Mouse (Mus musculus): ENCODE data around the gene Stx1b. TPM values are rescaled to one million over a fixed set of nuclear protein-coding genes. Genes with fewer than 3 reads are reported as not detected.

Gene Stx1b
- total RNA-seq, 2 experiments from 2014 or later: 329 to 362 TPM

DNA sequence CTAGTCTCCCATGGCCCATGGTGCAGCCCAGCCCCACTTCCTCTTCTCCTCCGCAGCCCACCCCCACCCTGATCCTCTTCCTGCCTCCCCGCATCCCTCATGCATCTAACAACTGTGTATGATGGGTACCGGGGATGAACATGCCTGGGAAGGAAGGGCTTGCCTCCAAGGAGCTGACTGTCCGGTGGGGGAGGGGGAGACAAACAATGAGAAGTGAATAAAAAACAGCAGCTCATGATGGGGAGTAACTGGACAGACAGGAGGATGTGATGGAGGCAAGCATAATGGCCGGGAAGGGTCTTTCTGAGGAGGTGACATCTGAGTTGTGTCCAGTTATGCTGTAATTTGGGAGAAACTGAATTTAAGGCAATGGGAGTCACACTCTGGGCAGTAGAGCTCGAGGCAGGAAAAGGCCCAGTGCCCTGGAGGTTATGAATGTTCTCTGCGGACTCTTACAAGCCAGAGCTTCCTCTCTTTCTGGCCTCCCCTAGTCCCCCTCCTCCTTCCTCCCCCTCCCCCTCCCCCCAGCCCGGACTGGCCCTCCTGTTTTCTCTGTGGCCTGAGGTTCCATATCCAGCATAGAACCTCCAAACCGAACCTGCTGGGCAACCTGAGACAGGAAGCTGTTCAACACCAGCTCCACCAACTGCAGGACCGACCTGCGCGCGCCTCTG lies 3.4 kb downstream of the Stx1b start:
- no peak for DNase-seq (ENCODE audit: extremely low spot score in 1 of 2, low spot score in 1 of 2)

DNA sequence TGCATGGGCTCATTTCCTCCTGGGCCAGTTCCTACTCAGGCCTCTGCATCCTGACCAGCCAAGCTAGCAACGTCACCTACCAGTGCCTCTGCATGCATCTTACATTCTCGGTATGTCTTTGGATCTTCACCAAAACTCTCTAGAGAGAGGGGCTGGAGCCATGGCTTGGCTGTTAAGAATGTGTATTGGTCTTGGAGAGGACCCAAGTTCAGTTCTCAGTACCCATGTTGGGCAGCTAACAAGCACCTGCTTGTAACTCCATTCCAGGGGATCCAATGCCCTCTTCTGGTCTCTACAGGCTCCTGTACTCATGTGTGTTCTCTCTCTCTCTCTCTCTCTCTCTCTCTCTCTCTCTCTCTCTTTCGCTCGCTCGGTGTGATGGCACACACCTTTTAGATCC lies 6.6 kb downstream of the Stx1b start:
- DNase-seq (ENCODE audit: extremely low spot score in 1 of 2, low spot score in 1 of 2): no peak

DNA sequence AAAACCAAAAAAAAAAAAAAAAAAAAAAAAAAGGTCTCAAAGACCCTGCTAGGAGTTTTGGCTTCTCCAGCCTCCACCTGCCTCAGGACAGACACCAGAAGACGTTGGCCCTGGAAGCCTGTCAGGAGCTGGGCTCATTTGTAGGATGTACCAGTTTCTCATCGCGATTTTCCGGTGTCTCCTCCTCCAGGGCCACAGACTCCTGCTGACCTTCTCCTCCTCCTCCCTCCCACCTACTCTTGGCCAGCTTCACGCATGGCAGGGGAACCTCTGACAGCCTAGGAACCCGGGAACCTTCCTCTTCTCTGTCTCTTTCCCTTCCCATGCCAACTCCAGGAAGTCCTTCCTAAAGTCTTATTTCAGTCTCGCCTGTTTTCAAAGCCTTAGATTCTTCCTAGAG lies 7.3 kb downstream of the Stx1b start:
- no peak for DNase-seq (ENCODE audit: extremely low spot score in 1 of 2, low spot score in 1 of 2)

DNA sequence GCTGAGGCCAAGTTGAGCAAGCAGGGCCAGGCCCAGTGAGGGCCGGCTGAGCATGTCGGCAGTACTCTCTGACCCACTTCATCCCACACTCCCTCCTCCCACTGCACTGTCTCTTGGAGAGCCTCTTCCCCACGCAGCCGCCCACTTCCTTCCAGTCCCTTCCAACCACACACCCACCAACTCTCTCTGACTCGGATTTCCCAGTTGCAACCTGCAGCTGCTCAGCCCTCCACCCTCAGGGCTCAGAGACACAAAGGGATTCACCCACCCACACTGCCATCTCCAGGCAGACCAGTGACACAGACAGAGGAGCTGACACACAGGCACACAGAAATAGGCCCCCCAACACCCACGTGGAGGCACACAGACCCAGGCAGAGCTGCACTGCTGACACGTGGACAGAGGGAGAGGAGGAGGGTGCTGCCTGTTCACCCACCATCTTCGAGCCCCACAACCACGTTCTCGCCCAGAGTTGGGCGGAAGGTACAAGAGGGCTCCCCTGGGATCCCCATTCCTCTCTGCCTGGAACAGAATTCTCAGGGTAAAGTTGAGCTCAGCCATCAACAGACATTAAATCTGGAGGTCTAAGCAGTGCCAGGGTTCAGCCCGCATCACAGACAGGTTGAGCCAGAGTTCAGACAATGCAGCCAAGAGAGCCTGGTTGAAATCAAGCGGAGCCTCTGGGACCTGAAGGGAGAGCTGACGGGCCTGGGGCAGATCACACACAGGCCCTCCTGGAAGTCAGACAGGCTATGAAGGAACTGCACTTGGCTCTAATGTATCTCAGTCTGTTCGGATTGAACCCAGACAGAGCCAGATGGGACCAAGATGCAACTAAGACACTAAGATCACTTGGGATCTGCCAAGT lies 8.2 kb downstream of the Stx1b start:
- DNase-seq (ENCODE audit: extremely low spot score in 1 of 2, low spot score in 1 of 2): no peak

DNA sequence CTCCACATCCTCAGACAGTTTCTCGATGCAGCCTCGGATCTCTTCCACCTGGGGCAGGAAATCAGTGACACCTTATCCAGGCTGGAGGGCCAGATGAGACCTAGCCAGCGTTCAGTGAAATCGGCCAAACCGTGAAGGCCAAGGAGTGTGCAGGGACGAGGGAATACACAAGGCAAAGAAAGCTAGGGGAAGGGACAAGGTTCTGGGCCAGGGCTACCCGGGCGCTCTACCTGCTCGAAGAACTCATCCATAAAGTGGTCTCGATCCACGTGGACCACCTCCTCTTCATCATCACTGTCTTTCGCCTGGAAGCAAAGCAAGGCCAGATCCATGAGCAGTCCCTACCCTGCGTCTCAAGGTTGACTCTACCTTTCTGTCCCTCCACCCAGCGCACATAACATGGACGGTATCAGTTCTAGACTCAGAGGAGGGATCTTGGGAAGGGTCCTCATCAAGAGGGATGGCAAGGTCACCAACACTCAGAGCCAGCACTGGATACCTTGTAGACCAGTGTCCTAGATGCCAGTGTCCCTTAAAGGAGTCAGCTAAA lies 9.2 kb downstream of the Stx1b start:
- DNase-seq (ENCODE audit: extremely low spot score in 1 of 2, low spot score in 1 of 2): no peak

DNA sequence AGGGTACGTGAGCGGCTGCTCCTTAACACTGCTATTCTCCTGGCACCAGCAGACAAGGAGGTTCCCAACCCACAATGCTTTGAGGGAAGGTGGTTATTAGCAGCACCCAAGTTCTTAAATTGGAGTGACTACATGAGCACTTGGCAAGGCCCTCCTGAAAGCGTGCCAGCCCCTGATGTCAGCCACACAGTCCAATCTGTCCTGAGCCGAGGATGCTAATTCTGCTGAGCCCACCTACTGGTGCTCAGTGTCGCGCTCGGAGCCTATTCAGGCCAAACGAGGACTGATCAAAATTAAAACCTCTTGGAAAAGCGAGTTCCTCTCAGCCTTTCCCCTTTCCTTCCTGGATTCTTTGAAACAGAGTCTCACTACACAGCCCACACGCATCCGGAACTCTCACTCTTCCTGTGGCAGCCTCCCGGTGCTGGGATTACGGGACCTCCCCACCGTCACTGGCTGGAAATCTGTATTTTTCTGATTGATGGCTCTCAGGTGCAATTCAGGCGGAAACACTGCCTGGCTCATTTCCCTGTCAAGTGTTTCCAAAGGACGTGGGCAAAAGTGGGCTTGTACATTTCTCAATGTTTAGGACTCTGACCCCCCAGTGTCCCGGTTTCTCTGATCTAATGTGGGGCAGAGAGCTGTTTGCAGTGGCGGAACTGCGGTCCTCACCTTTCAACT lies 10.0 kb downstream of the Stx1b start:
- DNase-seq (ENCODE audit: extremely low spot score in 1 of 2, low spot score in 1 of 2): peak in 1 of 2 experiments; percentile 72

DNA sequence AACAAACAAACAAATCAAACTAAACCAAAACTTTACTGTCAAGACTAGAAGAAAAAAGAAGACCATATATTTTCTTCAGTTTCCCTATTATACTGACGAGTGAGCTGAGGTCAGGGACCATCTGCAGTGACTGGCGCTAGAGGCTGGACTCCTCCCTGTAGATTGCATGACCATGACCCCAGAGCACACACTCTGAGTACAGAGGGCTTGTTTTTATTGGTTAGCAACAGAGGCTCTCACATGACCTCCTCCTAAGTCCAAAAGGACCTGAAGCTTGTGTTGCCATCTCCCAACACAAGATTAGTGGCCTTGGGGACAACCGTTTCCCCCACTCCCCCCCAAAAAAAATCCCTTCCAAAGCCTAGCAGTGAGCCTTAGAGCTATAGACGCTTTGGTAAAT lies 10.5 kb downstream of the Stx1b start:
- DNase-seq (ENCODE audit: extremely low spot score in 1 of 2, low spot score in 1 of 2): no peak

DNA sequence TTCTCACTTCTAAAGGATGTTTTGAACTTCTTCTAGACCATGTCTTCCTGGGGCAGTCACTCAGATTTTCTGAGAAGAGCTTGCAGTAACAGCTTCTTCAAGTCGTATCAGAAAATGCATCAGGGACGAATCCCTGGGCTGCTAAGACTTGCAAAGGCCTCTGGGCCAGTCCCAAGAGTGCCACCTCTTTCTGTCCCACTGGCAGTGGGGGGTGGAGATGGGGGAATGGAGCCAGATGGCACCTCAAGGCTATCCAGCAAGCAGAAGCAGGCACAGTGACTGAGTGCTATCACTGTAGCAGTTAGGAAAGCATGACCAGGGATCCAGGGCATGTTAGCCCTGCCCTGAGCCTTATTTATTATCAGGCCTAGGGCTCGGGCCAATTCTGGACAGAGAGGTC lies 12.1 kb downstream of the Stx1b start:
- DNase-seq (ENCODE audit: extremely low spot score in 1 of 2, low spot score in 1 of 2): no peak

DNA sequence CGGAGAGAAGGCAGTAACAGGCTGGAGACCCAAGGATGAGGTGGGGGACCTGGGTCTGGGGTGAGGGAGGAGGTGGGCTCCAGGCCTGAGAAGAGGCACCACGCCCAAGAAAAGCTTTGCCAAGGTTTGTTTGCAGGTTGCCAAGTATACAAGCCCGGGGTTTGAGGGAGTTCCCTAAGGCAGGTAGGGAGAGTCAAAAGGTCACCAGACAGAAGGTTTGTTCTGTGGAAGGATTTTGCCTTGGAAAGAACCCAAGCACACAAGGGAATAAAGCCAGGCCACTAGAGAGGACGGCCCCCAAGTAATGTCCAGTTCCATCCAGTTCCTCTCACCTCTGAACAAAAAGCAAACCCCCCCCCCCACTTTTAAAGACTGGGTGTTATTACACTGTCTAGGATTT lies 13.1 kb downstream of the Stx1b start:
- no peak for DNase-seq (ENCODE audit: extremely low spot score in 1 of 2, low spot score in 1 of 2)

DNA sequence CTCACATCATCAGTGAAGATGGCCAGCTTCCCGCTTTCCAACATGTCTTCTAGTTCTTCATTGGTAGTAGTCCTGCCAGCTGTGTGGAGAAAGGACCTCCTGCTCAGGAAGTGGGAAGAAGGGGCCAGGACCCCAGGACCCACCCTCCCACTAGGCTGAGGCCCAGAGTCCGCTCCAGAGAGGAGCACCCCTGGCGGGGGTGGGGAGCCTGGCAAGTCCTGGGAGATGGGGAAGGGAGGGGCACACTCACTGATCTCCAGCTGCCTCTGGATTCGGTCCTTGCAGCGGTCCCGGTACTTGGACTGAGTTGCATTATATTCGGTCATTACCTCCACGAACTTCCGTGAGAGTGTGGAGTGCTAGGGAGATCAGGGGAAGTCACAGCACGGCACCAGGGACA lies 13.7 kb downstream of the Stx1b start:
- DNase-seq (ENCODE audit: extremely low spot score in 1 of 2, low spot score in 1 of 2): no peak

DNA sequence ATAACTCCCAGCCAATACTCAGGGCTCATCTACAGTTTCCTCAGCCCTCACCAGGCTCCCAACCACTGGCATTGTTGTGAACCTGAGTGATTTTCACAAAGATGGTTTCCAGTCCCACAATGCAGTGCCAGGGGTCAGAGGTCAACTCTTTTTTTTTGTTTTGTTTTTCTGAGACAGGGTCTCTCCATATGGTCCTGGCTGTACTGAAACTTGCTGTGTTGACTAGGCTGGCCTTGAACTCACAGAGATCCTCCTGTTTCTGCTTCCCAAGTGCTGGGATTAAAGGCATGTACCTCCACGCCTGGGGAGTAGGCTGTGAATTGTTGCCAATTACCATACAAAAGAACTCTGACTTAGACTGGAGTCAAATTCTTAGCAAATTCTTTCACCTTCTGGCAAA lies 14.5 kb downstream of the Stx1b start:
- no peak for DNase-seq (ENCODE audit: extremely low spot score in 1 of 2, low spot score in 1 of 2)

DNA sequence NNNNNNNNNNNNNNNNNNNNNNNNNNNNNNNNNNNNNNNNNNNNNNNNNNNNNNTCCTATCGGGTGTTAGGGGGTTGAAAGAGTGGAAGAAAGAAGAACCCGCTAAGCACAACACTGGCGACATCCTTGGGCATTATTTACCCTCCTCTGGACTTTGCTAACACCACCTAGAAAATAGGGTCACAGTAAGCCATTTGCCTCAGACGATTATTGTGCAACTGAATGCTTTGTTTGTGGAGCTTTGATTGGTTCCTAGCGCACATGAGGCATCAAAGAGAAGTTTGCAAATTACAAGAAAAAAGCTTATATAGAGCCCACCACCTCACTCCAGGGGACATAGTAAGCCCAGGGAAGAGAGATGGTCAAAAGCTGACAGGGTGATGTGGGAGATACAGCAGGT lies 15.5 kb downstream of the Stx1b start:
- no peak for DNase-seq (ENCODE audit: extremely low spot score in 1 of 2, low spot score in 1 of 2)

DNA sequence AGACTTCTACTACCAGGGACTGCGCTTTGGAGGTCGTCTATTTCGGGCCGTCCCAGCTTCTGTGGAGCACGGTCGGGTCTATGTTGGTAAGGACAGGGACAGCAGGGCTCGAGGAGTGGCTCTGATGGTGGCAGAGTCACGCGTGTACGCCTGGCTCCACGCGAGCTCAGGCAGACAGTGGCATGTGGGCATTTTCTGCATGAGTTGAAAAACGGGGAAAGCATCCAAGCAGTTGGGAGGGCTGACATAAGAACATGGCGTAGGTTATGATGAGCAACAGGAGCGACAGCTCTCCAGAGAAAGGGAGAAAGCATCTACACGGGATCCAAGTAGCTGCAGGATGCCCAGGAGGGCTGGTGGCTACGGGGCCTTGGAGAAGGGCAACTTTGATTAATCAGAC lies 22.0 kb downstream of the Stx1b start:
- no peak for DNase-seq (ENCODE audit: extremely low spot score in 1 of 2, low spot score in 1 of 2)

DNA sequence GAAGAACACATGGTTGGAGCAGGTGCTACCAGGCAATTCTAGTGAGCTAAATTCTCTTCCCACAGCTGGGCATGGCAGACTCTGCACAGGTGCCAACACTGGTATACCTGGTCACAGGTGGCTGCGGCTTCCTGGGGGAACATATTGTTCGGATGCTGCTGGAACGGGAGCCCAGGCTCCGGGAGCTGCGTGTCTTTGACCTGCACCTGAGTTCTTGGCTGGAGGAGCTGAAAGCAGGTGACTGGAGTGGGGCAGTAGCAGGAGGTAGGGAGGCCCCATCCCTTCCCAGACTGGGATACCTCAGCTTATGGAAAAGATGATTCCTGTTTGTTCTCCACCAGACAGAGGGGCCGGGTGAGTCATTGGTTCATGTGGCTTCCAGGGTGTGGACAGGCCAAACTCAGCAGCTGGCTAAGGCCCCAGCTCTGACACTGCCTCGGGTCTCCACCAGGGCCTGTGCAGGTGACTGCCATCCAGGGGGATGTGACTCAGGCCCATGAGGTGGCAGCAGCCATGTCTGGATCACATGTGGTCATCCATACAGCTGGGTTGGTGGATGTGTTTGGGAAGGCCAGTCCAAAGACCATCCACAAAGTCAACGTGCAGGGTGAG lies 23.2 kb downstream of the Stx1b start:
- no peak for DNase-seq (ENCODE audit: extremely low spot score in 1 of 2, low spot score in 1 of 2)

DNA sequence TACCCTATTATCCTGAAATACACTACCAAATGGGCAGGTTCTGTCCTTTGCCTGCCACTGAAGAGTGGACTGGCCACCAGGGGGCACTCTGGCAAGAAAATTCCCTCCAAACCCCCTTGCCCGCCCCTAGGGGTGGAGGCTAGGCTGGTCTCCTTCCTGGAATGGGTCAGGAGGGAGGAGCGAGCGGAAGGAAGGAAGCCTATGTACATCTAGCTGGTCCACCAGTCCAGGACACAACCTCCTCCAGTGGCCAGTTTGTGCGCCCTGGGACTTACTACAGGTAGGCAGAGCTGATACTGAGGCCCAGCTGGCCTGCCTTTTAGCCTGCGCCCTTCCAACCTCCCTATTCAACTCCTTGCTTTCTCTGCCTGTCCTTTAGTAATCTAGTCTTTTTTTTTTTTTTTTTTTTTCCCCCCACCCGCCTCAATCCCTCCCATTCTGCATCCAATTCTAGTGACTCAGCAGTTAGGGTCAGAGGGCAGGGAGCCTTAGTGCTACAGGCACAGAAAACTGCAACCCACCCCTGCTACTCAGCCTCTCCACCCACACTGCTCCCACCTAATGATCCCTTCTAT lies 23.8 kb downstream of the Stx1b start, which contains the start of gene Hsd3b7:
Hsd3b7 (plus strand) TSS at position 170 of the 575 bp plus-strand sequence.
- peak; percentile 90 to 93 for DNase-seq (ENCODE audit: extremely low spot score in 1 of 2, low spot score in 1 of 2)

DNA sequence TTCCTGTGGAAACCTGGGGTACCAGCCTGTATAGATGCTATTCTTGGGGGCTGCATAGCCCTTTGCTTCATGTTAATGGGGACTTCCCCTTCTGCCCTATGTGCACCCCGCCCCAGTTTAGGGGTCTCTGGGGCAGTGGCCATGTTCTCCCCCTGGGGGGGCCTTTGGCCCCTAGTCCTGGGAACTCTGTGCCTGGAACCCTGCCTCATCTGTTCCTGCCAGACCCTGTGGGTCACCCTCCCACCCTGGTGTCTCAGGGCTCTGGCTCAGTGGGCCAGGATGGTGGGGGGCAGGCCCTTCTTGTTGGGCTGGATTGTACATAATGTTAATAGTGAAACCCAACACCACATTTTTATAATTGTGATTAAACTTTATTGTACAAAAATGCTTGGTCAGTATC lies 24.6 kb downstream of the Stx1b start:
- no peak for DNase-seq (ENCODE audit: extremely low spot score in 1 of 2, low spot score in 1 of 2)

DNA sequence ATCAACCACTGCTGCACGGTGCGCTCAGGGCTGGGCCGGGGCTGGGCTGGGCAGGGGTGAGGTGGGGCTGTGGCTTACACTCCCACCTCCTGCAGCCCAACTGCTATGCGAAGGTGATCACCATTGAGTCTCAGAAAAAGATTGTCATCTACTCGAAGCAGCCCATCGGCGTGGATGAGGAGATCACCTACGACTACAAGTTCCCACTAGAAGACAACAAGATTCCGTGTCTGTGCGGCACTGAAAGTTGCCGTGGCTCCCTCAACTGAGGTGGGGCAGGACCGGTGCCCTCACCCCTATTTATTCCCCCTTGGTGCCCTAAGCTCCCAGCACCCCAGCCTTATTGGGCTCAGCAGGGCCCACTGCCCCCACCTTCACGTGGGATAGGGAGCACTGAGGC lies 25.1 kb downstream of the Stx1b start:
- DNase-seq (ENCODE audit: extremely low spot score in 1 of 2, low spot score in 1 of 2): no peak

DNA sequence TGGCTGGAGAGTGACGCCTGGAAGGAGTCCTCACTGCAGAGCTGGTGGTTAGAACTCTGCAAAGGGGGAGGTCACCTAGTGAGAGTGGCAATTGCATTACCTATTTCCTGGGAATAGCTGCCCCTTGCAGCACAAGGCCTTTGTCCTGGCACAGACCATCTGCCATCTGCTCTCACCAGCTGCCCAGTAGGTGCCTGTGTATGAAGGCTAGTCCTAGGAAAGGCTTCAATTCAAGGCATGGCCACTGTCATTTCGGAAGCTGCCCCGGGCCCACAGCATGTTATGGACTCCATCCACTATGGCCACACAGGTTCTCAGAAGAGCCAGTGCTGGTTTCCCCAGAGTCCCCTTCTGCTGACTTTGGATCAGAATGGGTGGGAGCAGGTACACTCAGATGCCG lies 25.8 kb downstream of the Stx1b start:
- DNase-seq (ENCODE audit: extremely low spot score in 1 of 2, low spot score in 1 of 2): no peak

DNA sequence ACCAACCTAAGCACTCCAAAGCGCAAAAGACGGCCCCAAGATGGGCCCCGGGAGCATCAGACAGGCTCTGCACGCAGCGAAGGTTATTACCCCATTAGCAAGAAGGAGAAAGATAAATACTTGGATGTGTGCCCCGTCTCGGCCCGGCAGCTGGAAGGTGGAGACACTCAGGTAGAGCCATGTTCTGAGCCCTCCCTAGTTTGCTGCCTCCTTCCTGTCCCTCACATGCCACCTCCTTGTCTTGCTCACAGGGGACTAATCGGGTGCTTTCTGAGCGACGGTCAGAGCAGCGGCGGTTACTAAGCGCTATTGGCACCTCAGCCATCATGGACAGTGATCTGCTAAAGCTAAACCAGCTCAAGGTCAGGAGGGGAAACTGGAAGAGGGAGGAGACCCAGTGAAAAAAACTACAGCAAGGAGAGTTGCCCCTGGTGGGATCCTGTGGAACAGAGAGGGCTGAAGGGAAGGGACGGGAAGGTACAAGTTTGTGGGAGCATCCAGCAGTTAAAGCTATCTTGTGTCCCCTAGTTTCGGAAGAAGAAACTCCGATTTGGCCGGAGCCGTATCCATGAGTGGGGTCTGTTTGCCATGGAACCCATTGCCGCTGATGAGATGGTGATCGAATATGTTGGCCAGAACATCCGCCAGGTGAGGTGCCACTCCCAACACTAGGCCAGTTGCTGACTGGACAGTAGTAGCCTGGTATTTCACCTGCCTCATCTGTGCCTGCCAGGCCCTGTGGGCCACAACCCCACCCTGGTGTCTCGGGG lies 27.1 kb downstream of the Stx1b start:
- DNase-seq (ENCODE audit: extremely low spot score in 1 of 2, low spot score in 1 of 2): no peak

DNA sequence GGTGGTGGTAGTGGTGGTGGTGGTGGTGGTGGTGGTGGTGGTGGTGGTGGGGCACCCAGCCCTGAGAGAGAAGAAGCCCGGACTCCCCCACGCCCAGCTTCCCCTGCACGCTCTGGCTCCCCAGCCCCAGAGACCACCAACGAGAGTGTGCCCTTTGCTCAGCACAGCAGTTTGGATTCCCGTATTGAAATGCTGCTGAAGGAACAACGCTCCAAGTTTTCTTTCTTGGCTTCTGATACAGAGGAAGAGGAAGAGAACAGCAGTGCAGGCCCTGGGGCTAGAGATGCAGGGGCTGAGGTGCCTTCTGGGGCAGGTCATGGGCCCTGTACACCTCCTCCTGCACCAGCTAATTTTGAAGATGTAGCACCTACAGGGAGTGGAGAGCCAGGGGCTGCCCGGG lies 39.0 kb downstream of the Stx1b start, which contains the start of gene Gm49388:
Gm49388 (plus strand) TSS at position 301 of the 400 bp plus-strand sequence.
- DNase-seq (ENCODE audit: extremely low spot score in 1 of 2, low spot score in 1 of 2): no peak

Measured in layer of hippocampus, postnatal 25 days (tissue).